Mouse (Mus musculus) heart, embryonic 12.5 days (tissue): ENCODE measurements at regions not wholly inside any gene's neighbourhood (a gene's known extent, or its start where the extent isn't known, plus 50 kb on each side); places are given as distances from the start of the nearest gene placed in this dataset.

Experiments
- ATAC-seq: fragments of 200-750 bp; cut with Nextera tagmentation; 2 replicates; pipeline ENCODE4 v1.8.0; 2017; ENCODE audit warnings: moderate TSS enrichment, moderate library complexity; ENCODE audit not compliant: insufficient number of reproducible peaks, low FRiP score
- H3K27ac ChIP-seq: fragments of 300-500 bp; sonication (generic); 2 replicates; pipeline ENCODE4 v1.5.1; 2016; ENCODE audit warnings: mild to moderate bottlenecking, moderate library complexity; ENCODE audit not compliant: poor library complexity, severe bottlenecking
- H3K27me3 ChIP-seq: fragments of 300-500 bp; sonication (generic); replicated peaks from 2 replicates; pipeline ENCODE4 v1.6.1; 2016; ENCODE audit warnings: mild to moderate bottlenecking, moderate library complexity
- H3K36me3 ChIP-seq: fragments of 300-500 bp; sonication (generic); 2 replicates; pipeline ENCODE4 v1.6.1; 2016; ENCODE audit warnings: mild to moderate bottlenecking, moderate library complexity
- H3K4me1 ChIP-seq: fragments of 300-500 bp; sonication (generic); replicated peaks from 2 replicates; pipeline ENCODE4 v1.6.1; 2016; ENCODE audit warnings: mild to moderate bottlenecking
- H3K4me2 ChIP-seq: fragments of 300-500 bp; sonication (generic); 2 replicates; pipeline ENCODE4 v1.6.1; 2016; ENCODE audit warnings: mild to moderate bottlenecking, moderate library complexity
- H3K4me3 ChIP-seq: fragments of 300-500 bp; sonication (generic); 2 replicates; pipeline ENCODE4 v1.5.1; 2016; ENCODE audit warnings: mild to moderate bottlenecking
- H3K9ac ChIP-seq: fragments of 300-500 bp; sonication (generic); 2 replicates; pipeline ENCODE4 v1.6.1; 2016; ENCODE audit warnings: mild to moderate bottlenecking, moderate library complexity
- H3K9me3 ChIP-seq: fragments of 300-500 bp; sonication (generic); replicated peaks from 2 replicates; pipeline ENCODE4 v1.6.1; 2016; ENCODE audit warnings: mild to moderate bottlenecking, moderate library complexity
- WGBS: fragments of 180-500 bp; shearing (Covaris S2); methylation state at CpG from one replicate; pipeline ENCODE4 v1.1.7; 2016; 5-methylcytosine and 5-hydroxymethylcytosine counted together

GRCm38 (mm10) chr10:24357636-24358035 lies 134.3 kb downstream of the Moxd1 start:
- 22% methylated on average over 3 of the region's 3 CpGs for WGBS
- no peaks in the 10 kb centered on the region for H3K4me1 ChIP-seq
- H3K9me3 ChIP-seq, result no peaks in the 10 kb centered on the region
- no peaks in the 10 kb centered on the region for H3K36me3 ChIP-seq
- H3K9ac ChIP-seq, result no peak overlapping the region
- H3K4me2 ChIP-seq, result no peak overlapping the region
- no peak for ATAC-seq
- H3K4me3 ChIP-seq, result no peak overlapping the region
- no peak overlapping the region for H3K27ac ChIP-seq
- no peaks in the 10 kb centered on the region for H3K27me3 ChIP-seq

GRCm38 (mm10) chr10:24361424-24361823 lies 138.1 kb downstream of the Moxd1 start:
- H3K4me1 ChIP-seq, result 0 out of 2 replicates have a peak, but pooled peaks cover 3% of the 10 kb centered on the region
- no peak overlapping the region for H3K4me3 ChIP-seq
- no peak for ATAC-seq
- no peaks in the 10 kb centered on the region for H3K27me3 ChIP-seq
- H3K9me3 ChIP-seq, result no peaks in the 10 kb centered on the region
- no peak overlapping the region for H3K4me2 ChIP-seq
- H3K36me3 ChIP-seq, result no peaks in the 10 kb centered on the region
- H3K9ac ChIP-seq, result no peak overlapping the region
- H3K27ac ChIP-seq, result no peak overlapping the region
- 77% methylated on average over 3 of the region's 3 CpGs for WGBS

- Histone ChIP-seq H3K9ac (no peak overlapping the region), H3K4me1 (0 out of 2 replicates have a peak, but pooled peaks cover 3% of the 10 kb centered on the region), H3K4me3 (no peak overlapping the region), H3K36me3 (no peaks in the 10 kb centered on the region), H3K4me2 (no peak overlapping the region), H3K27ac (no peak overlapping the region), H3K27me3 (no peaks in the 10 kb centered on the region), H3K9me3 (no peaks in the 10 kb centered on the region)
- 68% methylated on average over 5 of the region's 5 CpGs for WGBS
- ATAC-seq, result no peak
Observed at GRCm38 (mm10) chr10:24365369-24365768, 142.1 kb downstream of the Moxd1 start.

- Histone ChIP-seq H3K27ac (no peak overlapping the region), H3K9ac (no peak overlapping the region), H3K9me3 (no peaks in the 10 kb centered on the region), H3K4me2 (no peak overlapping the region), H3K36me3 (no peaks in the 10 kb centered on the region), H3K27me3 (no peaks in the 10 kb centered on the region), H3K4me3 (no peak overlapping the region), H3K4me1 (0 out of 2 replicates have a peak, but pooled peaks cover 3% of the 10 kb centered on the region)
- 78% methylated on average over 5 of the region's 5 CpGs for WGBS
- no peak for ATAC-seq
Observed at GRCm38 (mm10) chr10:24367010-24367409, 143.7 kb downstream of the Moxd1 start.

- Histone ChIP-seq H3K36me3 (no peaks in the 10 kb centered on the region), H3K9ac (no peak overlapping the region), H3K4me3 (no peak overlapping the region), H3K4me2 (no peak overlapping the region), H3K9me3 (no peaks in the 10 kb centered on the region), H3K27me3 (no peaks in the 10 kb centered on the region), H3K4me1 (peaks cover 5% of the 10 kb centered on the region), H3K27ac (peak overlapping the region; percentile 44; the same call in 1 of the 2 replicates)
- WGBS, result 49% methylated on average over 6 of the region's 6 CpGs
- no peak for ATAC-seq
Observed at GRCm38 (mm10) chr10:24373957-24374356, 150.6 kb downstream of the Moxd1 start.

GRCm38 (mm10) chr10:24379291-24379690 lies 156.0 kb downstream of the Moxd1 start:
- WGBS, result 55% methylated on average over 5 of the region's 5 CpGs
- no peaks in the 10 kb centered on the region for H3K27me3 ChIP-seq
- no peak overlapping the region for H3K4me3 ChIP-seq
- no peak overlapping the region for H3K4me2 ChIP-seq
- no peak overlapping the region for H3K27ac ChIP-seq
- H3K4me1 ChIP-seq, result peaks cover 1% of the 10 kb centered on the region
- ATAC-seq, result no peak
- H3K9ac ChIP-seq, result no peak overlapping the region
- no peaks in the 10 kb centered on the region for H3K9me3 ChIP-seq
- H3K36me3 ChIP-seq, result no peaks in the 10 kb centered on the region

- Histone ChIP-seq H3K27me3 (no peaks in the 10 kb centered on the region), H3K4me3 (no peak overlapping the region), H3K4me2 (no peak overlapping the region), H3K27ac (no peak overlapping the region), H3K9me3 (no peaks in the 10 kb centered on the region), H3K36me3 (no peaks in the 10 kb centered on the region), H3K4me1 (no peaks in the 10 kb centered on the region), H3K9ac (no peak overlapping the region)
- WGBS, result 66% methylated on average over 4 of the region's 4 CpGs
- no peak for ATAC-seq
Observed at GRCm38 (mm10) chr10:24380478-24381273, 157.4 kb downstream of the Moxd1 start.

GRCm38 (mm10) chr10:24381917-24382316 lies 158.6 kb downstream of the Moxd1 start:
- H3K4me3 ChIP-seq, result no peak overlapping the region
- H3K4me1 ChIP-seq, result no peaks in the 10 kb centered on the region
- no peak overlapping the region for H3K9ac ChIP-seq
- no peak overlapping the region for H3K4me2 ChIP-seq
- ATAC-seq, result no peak
- no peaks in the 10 kb centered on the region for H3K36me3 ChIP-seq
- H3K27ac ChIP-seq, result no peak overlapping the region
- no peaks in the 10 kb centered on the region for H3K9me3 ChIP-seq
- no peaks in the 10 kb centered on the region for H3K27me3 ChIP-seq
- 30% methylated on average over 4 of the region's 4 CpGs for WGBS

GRCm38 (mm10) chr10:24384061-24384460 lies 160.7 kb downstream of the Moxd1 start:
- Histone ChIP-seq H3K4me2 (no peak overlapping the region), H3K27me3 (no peaks in the 10 kb centered on the region), H3K4me1 (no peaks in the 10 kb centered on the region), H3K27ac (no peak overlapping the region), H3K9me3 (no peaks in the 10 kb centered on the region), H3K9ac (no peak overlapping the region), H3K4me3 (no peak overlapping the region), H3K36me3 (no peaks in the 10 kb centered on the region)
- 72% methylated on average over 2 of the region's 2 CpGs for WGBS
- no peak for ATAC-seq

- H3K27me3 ChIP-seq, result no peaks in the 10 kb centered on the region
Observed at GRCm38 (mm10) chr10:24388229-24388628, 164.9 kb downstream of the Moxd1 start.

GRCm38 (mm10) chr10:24391039-24391438 lies 167.7 kb downstream of the Moxd1 start:
- Histone ChIP-seq H3K36me3 (no peaks in the 10 kb centered on the region), H3K9ac (no peak overlapping the region), H3K27ac (no peak overlapping the region), H3K9me3 (no peaks in the 10 kb centered on the region), H3K4me1 (0 out of 2 replicates have a peak, but pooled peaks cover 3% of the 10 kb centered on the region), H3K27me3 (no peaks in the 10 kb centered on the region), H3K4me3 (no peak overlapping the region), H3K4me2 (no peak overlapping the region)
- 75% methylated on average over 6 of the region's 6 CpGs for WGBS
- ATAC-seq, result no peak

More at GRCm38 (mm10) chr10:24388229-24388628, 164.9 kb downstream of the Moxd1 start:
- Histone ChIP-seq H3K27ac (no peak overlapping the region), H3K4me1 (0 out of 2 replicates have a peak, but pooled peaks cover 3% of the 10 kb centered on the region), H3K9ac (no peak overlapping the region), H3K4me3 (no peak overlapping the region), H3K9me3 (no peaks in the 10 kb centered on the region), H3K4me2 (no peak overlapping the region), H3K36me3 (no peaks in the 10 kb centered on the region)
- WGBS, result 40% methylated on average over 2 of the region's 2 CpGs
- no peak for ATAC-seq
